Mouse (Mus musculus) neural tube, embryonic 10.5 days (tissue): ENCODE results near the gene Tpp2.
"Not testable (repeated sequence)": the region's sequence is repeated elsewhere in the genome, so short reads cannot be mapped to it uniquely, and the experiment has no call there.

Experiments
- DNase-seq: peaks from one replicate; pipeline ENCODE4 v3.0.0-alpha.2; 2017; ENCODE audit warnings: low spot score; ENCODE audit errors: extremely low spot score

Gene Tpp2

GRCm38 (mm10) chr1:43933488-43934415 is at the start of gene Tpp2:
Gene Tpp2, plus strand, starts transcription at chr1:43933647.
- peak; percentile 91 for DNase-seq

GRCm38 (mm10) chr1:43888358-43888757 is 45.1 kb upstream of the Tpp2 start:
- DNase-seq: not testable (repeated sequence)

- no peak for DNase-seq
Measured at GRCm38 (mm10) chr1:43895742-43896141, 37.7 kb upstream of the Tpp2 start.

- no peak for DNase-seq
Measured at GRCm38 (mm10) chr1:43897131-43897530, 36.3 kb upstream of the Tpp2 start.

GRCm38 (mm10) chr1:43897987-43898386 is 35.5 kb upstream of the Tpp2 start:
- DNase-seq: no peak

- peak; percentile 79 for DNase-seq
Measured at GRCm38 (mm10) chr1:43898991-43899714, 34.3 kb upstream of the Tpp2 start.

- no peak for DNase-seq
Measured at GRCm38 (mm10) chr1:43902417-43902816, 31.0 kb upstream of the Tpp2 start.

- no peak for DNase-seq
Measured at GRCm38 (mm10) chr1:43902855-43903254, 30.6 kb upstream of the Tpp2 start.

GRCm38 (mm10) chr1:43915428-43915827 is 18.0 kb upstream of the Tpp2 start:
- no peak for DNase-seq

- no peak for DNase-seq
Measured at GRCm38 (mm10) chr1:43916854-43917253, 16.6 kb upstream of the Tpp2 start.

- DNase-seq: no peak
Measured at GRCm38 (mm10) chr1:43934416-43934810, 966 bp downstream of the Tpp2 start.

- no peak for DNase-seq
Measured at GRCm38 (mm10) chr1:43939310-43939709, 5.9 kb downstream of the Tpp2 start.

- DNase-seq: no peak
Measured at GRCm38 (mm10) chr1:43941476-43942217, 8.2 kb downstream of the Tpp2 start.

- no peak for DNase-seq
Measured at GRCm38 (mm10) chr1:43942814-43943213, 9.4 kb downstream of the Tpp2 start.

- no peak for DNase-seq
Measured at GRCm38 (mm10) chr1:43953679-43954078, 20.2 kb downstream of the Tpp2 start.

GRCm38 (mm10) chr1:43964381-43964780 is 30.9 kb downstream of the Tpp2 start:
- no peak for DNase-seq

- DNase-seq: no peak
Measured at GRCm38 (mm10) chr1:43966756-43967155, 33.3 kb downstream of the Tpp2 start.

GRCm38 (mm10) chr1:43969361-43969760 is 35.9 kb downstream of the Tpp2 start:
- no peak for DNase-seq

- DNase-seq: no peak
Measured at GRCm38 (mm10) chr1:43971089-43971488, 37.6 kb downstream of the Tpp2 start.

- no peak for DNase-seq
Measured at GRCm38 (mm10) chr1:43996914-43997589, 63.6 kb downstream of the Tpp2 start.

- DNase-seq: no peak
Measured at GRCm38 (mm10) chr1:44004513-44004912, 71.1 kb downstream of the Tpp2 start.
